Mouse (Mus musculus) heart, adult 2 months (tissue): ENCODE measurements around the gene 1500009L16Rik.

Source experiments
- CTCF ChIP-seq: fragments of 200-600 bp; IDR thresholded peaks from 2 replicates; pipeline ENCODE4 v1.8.1; 2022; ENCODE audit warnings: antibody characterized with exemption, mild to moderate bottlenecking, moderate library complexity
- EP300 ChIP-seq: fragments of 200-500 bp; IDR thresholded peaks from 2 replicates; pipeline ENCODE4 v1.6.1; 2011; ENCODE audit warnings: low read depth, low read length, control low read depth; ENCODE audit not compliant: insufficient read depth
- POLR2A ChIP-seq: fragments of 200-500 bp; IDR thresholded peaks from 2 replicates; pipeline ENCODE4 v1.6.1; 2011; ENCODE audit warnings: mild to moderate bottlenecking, low read depth, low read length, control low read depth; ENCODE audit not compliant: insufficient read depth

DNA sequence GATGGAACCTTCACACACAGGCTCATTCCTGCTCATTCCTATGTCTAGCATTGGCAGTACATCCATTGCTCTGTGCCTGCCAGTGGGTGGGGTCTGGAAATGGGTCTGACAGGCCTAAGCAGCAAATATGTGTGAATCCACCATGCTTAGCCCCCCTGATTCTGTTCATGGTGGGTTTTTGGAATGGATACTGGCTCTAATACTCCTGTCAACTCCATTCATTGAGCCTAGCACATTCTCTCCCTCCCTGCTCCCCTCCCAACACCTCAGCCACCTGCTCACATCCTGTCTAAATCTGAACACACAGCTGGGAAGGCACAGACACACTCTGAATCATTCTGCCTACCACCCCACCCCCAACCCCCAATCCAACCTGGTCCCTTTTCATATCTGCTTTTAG lies 72.4 kb downstream of the 1500009L16Rik start:
- no peak for TF ChIP-seq POLR2A
- no peak for TF ChIP-seq CTCF
- no peak for TF ChIP-seq EP300
